Comparison of ENCODE assay signal across 11 mouse cellular contexts in the genomic region with DNA sequence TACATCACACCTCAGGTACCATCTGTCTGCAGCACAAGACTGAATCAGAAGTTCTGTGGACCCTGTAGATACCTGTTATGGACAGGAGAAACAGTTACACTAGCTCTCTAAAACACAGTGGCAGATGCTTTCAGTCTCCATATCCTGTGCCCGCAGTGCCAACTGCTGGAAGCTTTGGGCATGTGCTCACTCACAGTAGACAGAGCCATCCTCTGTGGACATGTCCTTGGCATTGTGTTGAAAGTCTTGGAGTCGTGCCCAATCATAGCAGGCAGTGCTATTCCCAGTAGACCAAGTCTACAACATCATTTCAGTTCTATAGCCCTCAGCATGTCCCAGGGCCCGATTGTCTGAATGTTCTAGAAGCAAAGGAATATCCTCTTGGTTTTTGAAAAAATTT.
DNase-seq lines count a peak whose midpoint lies in the region; ATAC-seq lines count a peak whose summit lies in the region.
"Had no signal": no experiment of that assay in that cellular context is flagged by ENCODE, and none has a peak within 500 bp of the region (broad histone marks: within the 10 kb centered on the region; RNA-seq: fewer than 3 reads in every experiment).

No protein-coding gene starts in this region.

- ATAC-seq in hindbrain, embryonic 13.5 days (ENCODE audit: low FRiP score) = peak; percentile 36; the same call in 1 of the 2 replicates
- ATAC-seq in hindbrain, embryonic 12.5 days (ENCODE audit: low FRiP score) = no peak
- peak; percentile 44; the same call in 1 of the 2 replicates for ATAC-seq in neural tube, embryonic 14.5 days (ENCODE audit: low read depth)
- no peak for ATAC-seq in neural tube, embryonic 15.5 days (ENCODE audit: low FRiP score)

- 81% methylated on average over 3 of the region's 3 CpGs for WGBS in hindbrain, embryonic 13.5 days
- 82% methylated on average over 3 of the region's 3 CpGs for WGBS in hindbrain, embryonic 12.5 days
- WGBS in neural tube, embryonic 14.5 days = 77% methylated on average over 3 of the region's 3 CpGs
- WGBS in neural tube, embryonic 15.5 days = 74% methylated on average over 3 of the region's 3 CpGs

- H3K36me3 ChIP-seq in hindbrain, embryonic 13.5 days = no peaks in the 10 kb centered on the region
- no peaks in the 10 kb centered on the region for H3K36me3 ChIP-seq in hindbrain, embryonic 12.5 days
- H3K36me3 ChIP-seq in neural tube, embryonic 14.5 days (ENCODE audit: control insufficient read depth, insufficient read depth, low read length) = no peaks in the 10 kb centered on the region
- no peaks in the 10 kb centered on the region for H3K36me3 ChIP-seq in neural tube, embryonic 15.5 days

- H3K4me1 ChIP-seq in hindbrain, embryonic 13.5 days (replicated peaks) = peaks cover 4% of the 10 kb centered on the region; the same call in 1 of the 2 replicates
- no peaks in the 10 kb centered on the region; the same call in 1 of the 2 replicates for H3K4me1 ChIP-seq in hindbrain, embryonic 12.5 days
- no peaks in the 10 kb centered on the region for H3K4me1 ChIP-seq in neural tube, embryonic 14.5 days (ENCODE audit: control insufficient read depth, insufficient read depth, low read length)
- no peaks in the 10 kb centered on the region for H3K4me1 ChIP-seq in neural tube, embryonic 15.5 days
- H3K4me1 ChIP-seq: megakaryocyte, embryonic 14.5 days had no signal

- peak; percentile 79 to 84 for DNase-seq in adrenal gland, postnatal 36 days
- peak; percentile 4 for DNase-seq in left cerebral cortex, postnatal 36 days (ENCODE audit: low spot score in 2 of 2)
- no peak for DNase-seq in urinary bladder, adult 18-20 months (ENCODE audit: low spot score in 2 of 2)
- DNase-seq in thymus, postnatal 4 days = no peak
- DNase-seq: gastrocnemius, postnatal 36 days; spleen, adult 18-20 months had no signal

- H3K4me2 ChIP-seq in hindbrain, embryonic 13.5 days = no peak overlapping the region
- H3K4me2 ChIP-seq in hindbrain, embryonic 12.5 days (replicated peaks) = no peak overlapping the region
- H3K4me2 ChIP-seq in neural tube, embryonic 14.5 days (ENCODE audit: low read depth, low read length) = no peak overlapping the region
- H3K4me2 ChIP-seq in neural tube, embryonic 15.5 days = no peak overlapping the region

- H3K9ac ChIP-seq in hindbrain, embryonic 13.5 days = no peak overlapping the region
- no peak overlapping the region for H3K9ac ChIP-seq in hindbrain, embryonic 12.5 days
- H3K9ac ChIP-seq in neural tube, embryonic 14.5 days (replicated peaks; ENCODE audit: low read depth, low read length) = no peak overlapping the region
- H3K9ac ChIP-seq in neural tube, embryonic 15.5 days (replicated peaks) = no peak overlapping the region

- no peaks in the 10 kb centered on the region for H3K27me3 ChIP-seq in hindbrain, embryonic 13.5 days
- no peaks in the 10 kb centered on the region for H3K27me3 ChIP-seq in hindbrain, embryonic 12.5 days
- H3K27me3 ChIP-seq in neural tube, embryonic 14.5 days (ENCODE audit: control insufficient read depth, insufficient read depth, low read length) = no peaks in the 10 kb centered on the region
- H3K27me3 ChIP-seq in neural tube, embryonic 15.5 days (replicated peaks) = no peaks in the 10 kb centered on the region
- H3K27me3 ChIP-seq: megakaryocyte, embryonic 14.5 days had no signal

- intact Hi-C loops in left cerebral cortex, postnatal 36 days (cut with DNase I) = no loop called here

- H3K9me3 ChIP-seq in hindbrain, embryonic 13.5 days = no peaks in the 10 kb centered on the region
- no peaks in the 10 kb centered on the region for H3K9me3 ChIP-seq in hindbrain, embryonic 12.5 days (replicated peaks)
- H3K9me3 ChIP-seq in neural tube, embryonic 14.5 days (ENCODE audit: control insufficient read depth, low read length) = no peaks in the 10 kb centered on the region
- no peaks in the 10 kb centered on the region for H3K9me3 ChIP-seq in neural tube, embryonic 15.5 days (replicated peaks)

- no peak overlapping the region for H3K27ac ChIP-seq in hindbrain, embryonic 13.5 days
- no peak overlapping the region for H3K27ac ChIP-seq in hindbrain, embryonic 12.5 days
- no peak overlapping the region for H3K27ac ChIP-seq in neural tube, embryonic 14.5 days (ENCODE audit: low read depth, low read length)
- H3K27ac ChIP-seq in neural tube, embryonic 15.5 days (replicated peaks) = no peak overlapping the region

- H3K4me3 ChIP-seq in hindbrain, embryonic 13.5 days = no peak overlapping the region
- H3K4me3 ChIP-seq in hindbrain, embryonic 12.5 days = no peak overlapping the region
- H3K4me3 ChIP-seq in neural tube, embryonic 14.5 days (ENCODE audit: low read depth, low read length) = no peak overlapping the region
- H3K4me3 ChIP-seq in neural tube, embryonic 15.5 days (replicated peaks) = no peak overlapping the region
- H3K4me3 ChIP-seq: megakaryocyte, embryonic 14.5 days had no signal

Comparison
In these comparisons a context has a peak if more than half of its experiments do, and no peak if none do; other contexts are left out.
1. ATAC-seq: peak in hindbrain, embryonic 13.5 days (single experiment) and neural tube, embryonic 14.5 days (single experiment); none in hindbrain, embryonic 12.5 days (single experiment) and neural tube, embryonic 15.5 days (single experiment).
2. DNase-seq: peak in adrenal gland, postnatal 36 days (2 of 2) and left cerebral cortex, postnatal 36 days (2 of 2); none in urinary bladder, adult 18-20 months (0 of 2) and thymus, postnatal 4 days (single experiment).